Mouse (Mus musculus) cortical plate, adult 2 months (tissue): ENCODE data around the gene Enah.

Experiments
- CTCF ChIP-seq: fragments of 200-500 bp; IDR thresholded peaks from 2 replicates; pipeline ENCODE4 v1.5.1; 2011; ENCODE audit warnings: mild to moderate bottlenecking, control low read depth, low read length; ENCODE audit not compliant: insufficient read depth; ENCODE audit errors: extremely low read depth
- POLR2A ChIP-seq: fragments of 200-500 bp; IDR thresholded peaks from 2 replicates; pipeline ENCODE4 v1.6.1; 2011; ENCODE audit warnings: mild to moderate bottlenecking, low read length, control low read depth; ENCODE audit not compliant: insufficient read depth; ENCODE audit errors: extremely low read depth

DNA sequence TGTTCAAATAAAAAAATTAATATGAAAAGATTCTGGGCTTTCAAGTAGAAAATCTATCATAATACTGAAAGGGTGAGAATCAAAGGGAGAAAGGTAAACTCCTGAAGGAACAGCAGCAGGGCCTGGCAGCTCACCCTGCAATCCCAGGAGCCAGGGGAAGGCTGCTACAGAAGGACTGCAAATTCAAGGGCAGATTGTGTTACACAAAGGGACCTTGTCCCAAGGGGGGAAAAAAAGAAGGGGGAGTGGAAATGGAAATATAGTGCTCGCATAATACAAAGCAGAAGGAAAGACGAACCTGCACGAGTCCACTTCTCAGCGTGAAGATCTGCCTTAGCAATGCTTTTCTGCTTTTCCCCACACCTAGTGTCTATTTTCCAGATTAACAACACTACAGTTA is 21.1 kb downstream of the Enah start:
- no peak for TF ChIP-seq CTCF
- no peak for TF ChIP-seq POLR2A
